ENCODE assay signal across 16 mouse cellular contexts in the genomic region with DNA sequence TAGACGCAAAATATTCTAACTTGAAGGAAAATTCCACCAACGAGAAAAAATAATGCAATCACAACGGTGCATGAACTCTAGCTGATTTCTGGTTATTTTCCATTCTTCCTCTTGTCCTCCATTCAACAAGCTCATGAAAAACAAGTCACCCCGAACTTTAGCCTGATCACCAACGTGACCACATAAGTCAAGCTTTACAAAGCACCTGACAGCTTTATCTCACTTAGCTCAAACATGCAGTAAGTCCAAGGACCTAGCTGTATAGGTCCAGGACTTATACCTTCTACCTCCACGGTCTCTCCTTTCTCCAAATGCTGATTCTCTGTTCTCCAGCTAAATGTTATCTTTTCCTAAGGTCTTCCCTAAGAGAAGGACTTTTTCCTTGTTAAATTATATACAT.
"Had no signal": no experiment of that assay in that cellular context is flagged by ENCODE, and none has a peak within 500 bp of the region (broad histone marks: within the 10 kb centered on the region; RNA-seq: fewer than 3 reads in every experiment).

No protein-coding gene starts in this region.

- H3K27me3 ChIP-seq: liver, embryonic 15.5 days; midbrain, embryonic 15.5 days; neural tube, embryonic 13.5 days had no signal

- H3K9me3 ChIP-seq: limb, embryonic 10.5 days; liver, embryonic 15.5 days; midbrain, embryonic 10.5 days; midbrain, embryonic 15.5 days; neural tube, embryonic 13.5 days had no signal

- H3K4me2 ChIP-seq: liver, embryonic 11.5 days; liver, embryonic 15.5 days; lung, embryonic 14.5 days; midbrain, embryonic 15.5 days; neural tube, embryonic 13.5 days had no signal

- H3K27ac ChIP-seq: hindbrain, postnatal 0 days; left cerebral cortex, adult 2 months; limb, embryonic 10.5 days; liver, embryonic 15.5 days; midbrain, embryonic 10.5 days; midbrain, embryonic 15.5 days; neural tube, embryonic 13.5 days had no signal

- H3K4me1 ChIP-seq: limb, embryonic 10.5 days; midbrain, embryonic 10.5 days; midbrain, embryonic 15.5 days; neural tube, embryonic 13.5 days had no signal

- ATAC-seq: hindbrain, postnatal 0 days; midbrain, embryonic 15.5 days had no signal

- DNase-seq: kidney, adult 9 months; kidney, postnatal 10 days; lung, embryonic 14.5 days; lung, postnatal 10 days; lung, postnatal 4 days; right cerebral cortex, postnatal 14 days; thymus, adult 2 months; thymus, postnatal 25 days had no signal

- H3K9ac ChIP-seq: liver, embryonic 15.5 days; lung, embryonic 14.5 days; midbrain, embryonic 15.5 days had no signal

- H3K4me3 ChIP-seq: left cerebral cortex, adult 2 months; limb, embryonic 10.5 days; liver, embryonic 15.5 days; midbrain, embryonic 10.5 days; midbrain, embryonic 15.5 days; neural tube, embryonic 13.5 days had no signal
